Mouse (Mus musculus): Measurements from ENCODE around the gene Slamf8.

Slamf8 gene

GRCm38 (mm10) chr1:172590385-172590784 lies at the start of gene Slamf8:
Gene Slamf8, minus strand, starts transcription at chr1:172590568.
- peak; percentile 3 to 33 for DNase-seq

DNA sequence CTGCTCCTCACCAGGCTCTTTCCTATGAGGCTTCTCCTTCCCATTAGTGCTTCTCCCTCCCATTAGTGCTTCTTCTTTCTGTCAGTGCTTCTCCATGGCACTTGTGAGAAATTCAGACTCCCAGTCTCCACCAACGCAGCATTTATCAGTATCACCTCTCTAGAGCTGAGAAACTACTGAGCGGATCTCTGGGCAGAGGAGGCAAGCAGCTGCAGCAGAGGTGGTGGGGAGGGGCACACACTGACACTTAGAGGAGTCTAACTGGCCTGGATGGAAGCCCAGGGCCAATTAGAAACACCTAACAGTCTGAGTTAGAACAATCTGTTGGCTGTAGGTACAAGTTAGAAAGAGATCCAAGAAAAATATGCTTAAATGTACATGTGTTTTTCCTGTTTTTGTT lies 48.4 kb upstream of the Slamf8 start:
- no peak for DNase-seq

GRCm38 (mm10) chr1:172637801-172638200 lies 47.4 kb upstream of the Slamf8 start:
- DNase-seq, result no peak

DNA sequence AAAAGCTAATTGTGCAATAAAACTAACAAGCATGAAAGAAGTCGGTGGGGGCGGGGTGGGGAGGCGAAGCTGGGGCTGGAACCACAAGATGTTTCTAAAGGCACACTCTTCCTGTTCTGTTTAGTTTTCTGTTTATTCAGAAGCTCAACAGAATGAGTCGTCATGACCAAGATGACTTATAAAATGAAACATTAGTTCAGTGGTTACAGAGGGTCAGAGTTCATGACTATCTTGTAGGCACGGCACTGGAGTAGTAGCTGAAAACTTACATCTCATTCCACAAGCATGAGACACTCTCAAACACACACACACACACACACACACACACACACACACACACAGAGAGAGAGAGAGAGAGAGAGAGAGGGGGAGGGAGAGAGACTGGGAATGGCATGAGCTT lies 45.9 kb upstream of the Slamf8 start:
- DNase-seq, result no peak

GRCm38 (mm10) chr1:172635258-172635657 lies 44.9 kb upstream of the Slamf8 start:
- no peak for DNase-seq

GRCm38 (mm10) chr1:172634136-172634535 lies 43.8 kb upstream of the Slamf8 start:
- no peak for DNase-seq

GRCm38 (mm10) chr1:172632451-172633326 lies 42.3 kb upstream of the Slamf8 start, which contains the start of gene Dusp23:
Gene Dusp23, minus strand, starts transcription at chr1:172632962.
- peak; percentile 98 to 99 for DNase-seq

GRCm38 (mm10) chr1:172631721-172632120 lies 41.4 kb upstream of the Slamf8 start:
- DNase-seq, result no peak

DNA sequence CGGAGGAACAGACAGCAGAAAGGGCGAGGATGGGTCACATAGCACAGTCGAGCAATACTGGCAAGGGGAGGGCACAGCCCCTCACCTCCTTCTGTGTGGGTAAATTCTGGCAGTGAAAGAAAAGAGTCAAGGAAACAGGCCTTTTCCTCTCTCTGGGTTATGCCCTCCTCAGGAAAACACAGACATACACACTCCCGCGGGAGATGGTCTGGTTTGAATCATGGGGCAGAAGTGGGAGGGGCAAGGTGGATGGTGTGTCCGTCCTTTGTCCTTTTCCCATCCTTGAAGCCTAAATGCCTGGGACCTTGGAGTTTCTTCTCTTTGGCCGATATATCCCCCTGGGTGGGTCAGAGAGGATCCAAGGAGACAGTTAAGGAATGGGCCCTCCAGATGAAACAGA lies 39.5 kb upstream of the Slamf8 start:
- no peak for DNase-seq

DNA sequence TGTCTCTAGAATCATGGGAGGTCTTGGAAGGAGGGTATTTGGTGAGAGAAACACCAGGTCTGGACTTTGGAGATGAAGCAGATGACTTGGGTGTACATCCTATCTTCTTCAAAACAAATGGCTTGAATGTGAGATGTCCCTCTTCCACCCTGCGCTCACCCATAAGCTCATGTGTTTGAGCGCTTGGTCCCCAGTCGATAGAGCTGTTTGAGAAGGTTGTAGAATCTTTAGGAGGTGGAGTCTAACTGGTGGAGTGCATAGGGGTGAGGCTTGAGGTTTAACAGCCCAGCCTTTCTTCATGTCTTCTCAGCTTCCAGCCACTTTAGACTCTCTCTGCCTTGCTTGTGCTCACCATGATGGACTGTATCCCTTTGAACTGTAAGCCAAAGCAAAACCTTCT lies 35.9 kb upstream of the Slamf8 start:
- DNase-seq, result no peak

DNA sequence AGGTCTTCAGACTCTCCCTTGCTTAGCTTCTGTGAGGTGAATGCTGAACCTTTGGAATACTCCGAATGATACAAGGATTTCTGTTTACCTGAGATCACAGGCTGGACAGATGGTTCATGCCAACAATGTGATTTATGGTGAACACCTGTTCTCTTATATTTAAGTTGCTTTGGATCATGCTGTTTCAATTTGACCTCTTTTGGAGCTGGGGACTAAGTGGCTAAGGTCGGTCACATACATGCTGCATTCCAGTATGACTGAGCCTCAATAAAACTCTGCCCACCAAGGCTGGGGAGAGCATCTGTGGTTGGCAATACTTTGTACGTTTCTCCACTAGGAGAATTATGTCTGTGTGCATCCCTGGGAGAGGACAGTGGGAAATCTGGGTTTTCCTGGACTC lies 33.7 kb upstream of the Slamf8 start:
- no peak for DNase-seq

- no peak for DNase-seq
Measured at GRCm38 (mm10) chr1:172623599-172623998, 33.2 kb upstream of the Slamf8 start.

GRCm38 (mm10) chr1:172619235-172619634 lies 28.9 kb upstream of the Slamf8 start:
- peak; percentile 56 to 81 for DNase-seq

DNA sequence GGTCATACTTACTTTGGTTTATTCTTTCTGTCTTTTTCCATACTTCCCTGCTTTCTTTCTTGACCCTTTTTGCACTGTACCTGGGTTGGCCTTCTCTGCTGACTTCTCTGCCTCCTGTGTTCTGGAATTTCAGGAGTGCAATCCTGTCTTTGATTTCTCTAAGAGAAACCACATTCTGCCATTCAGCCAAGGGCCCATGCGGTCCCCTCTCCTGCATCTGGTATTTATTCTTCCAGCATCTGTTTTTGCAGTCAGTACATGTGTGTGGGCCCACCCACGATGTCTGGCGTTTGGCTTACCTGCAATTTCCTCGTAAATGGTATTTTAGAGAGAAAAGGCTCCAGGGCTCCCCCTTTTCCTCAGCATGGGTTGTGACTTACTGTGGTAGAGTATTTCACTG lies 27.8 kb upstream of the Slamf8 start:
- DNase-seq, result no peak

DNA sequence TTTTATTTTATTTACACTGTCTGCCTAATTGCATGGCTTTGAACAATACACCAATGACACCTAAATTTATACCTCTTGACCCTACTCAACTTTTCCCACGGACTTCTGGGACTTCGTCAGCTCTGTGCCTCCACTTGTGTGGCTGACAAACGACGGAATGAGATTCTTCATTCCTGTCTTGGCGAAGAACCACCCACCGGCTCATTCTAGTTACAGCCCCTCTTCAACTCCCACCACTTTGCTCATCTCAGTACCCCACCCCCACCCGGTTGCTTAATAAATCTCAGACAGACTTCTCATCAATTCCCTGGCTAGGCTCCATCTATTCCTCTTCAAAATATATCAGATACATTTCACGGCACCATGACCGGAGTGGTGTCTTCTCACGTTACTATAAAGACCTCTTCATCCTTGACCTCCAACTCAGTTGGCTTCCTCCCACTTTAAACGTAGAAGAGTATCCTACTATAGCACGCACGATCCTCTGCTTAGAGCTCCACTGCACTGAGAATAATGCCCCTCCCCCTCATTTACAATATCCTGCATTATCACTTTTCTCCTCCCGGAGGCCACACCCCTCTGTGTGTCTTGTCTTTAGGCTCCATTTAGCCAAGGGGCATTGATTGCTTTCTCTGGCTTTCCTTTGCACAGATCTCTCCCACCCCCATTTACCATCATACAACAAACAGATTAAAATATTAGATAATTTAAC lies 27.2 kb upstream of the Slamf8 start:
- no peak for DNase-seq

DNA sequence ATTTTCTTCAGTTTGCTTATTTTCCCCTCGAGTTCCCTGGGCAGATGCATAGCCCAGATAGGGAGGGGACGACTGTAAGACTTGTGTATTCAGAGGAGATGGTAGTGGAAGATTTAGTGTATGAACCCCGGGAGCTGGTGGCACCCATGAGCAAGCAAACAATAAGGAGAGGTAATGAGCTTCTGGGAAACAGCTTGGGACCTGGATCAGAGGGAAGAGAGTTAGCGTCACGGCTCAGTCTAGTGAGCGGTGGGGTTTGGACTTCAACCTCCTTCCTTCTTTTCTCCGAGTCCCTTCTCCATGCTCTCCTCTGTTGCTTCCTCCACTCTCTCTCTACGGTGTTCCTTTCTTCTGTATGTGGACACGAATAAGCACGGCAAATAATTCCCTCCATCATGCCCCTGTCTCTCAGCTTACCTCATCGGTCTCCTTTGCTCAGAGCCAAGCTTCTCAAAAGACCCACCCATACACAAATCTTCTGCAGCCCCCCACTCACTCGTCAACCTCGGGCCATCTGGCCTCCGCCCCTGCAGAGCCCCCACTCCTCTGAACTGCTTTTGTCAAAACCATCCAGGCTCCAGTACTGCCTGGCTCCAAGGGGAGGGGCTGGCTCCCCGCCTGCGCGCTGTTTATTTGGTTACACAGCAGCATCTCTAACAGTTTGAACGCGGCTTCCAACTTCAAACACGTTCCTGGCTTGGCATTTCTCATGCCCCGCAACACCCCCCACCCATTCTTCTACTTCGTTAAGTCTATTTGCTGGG lies 26.4 kb upstream of the Slamf8 start:
- no peak for DNase-seq

DNA sequence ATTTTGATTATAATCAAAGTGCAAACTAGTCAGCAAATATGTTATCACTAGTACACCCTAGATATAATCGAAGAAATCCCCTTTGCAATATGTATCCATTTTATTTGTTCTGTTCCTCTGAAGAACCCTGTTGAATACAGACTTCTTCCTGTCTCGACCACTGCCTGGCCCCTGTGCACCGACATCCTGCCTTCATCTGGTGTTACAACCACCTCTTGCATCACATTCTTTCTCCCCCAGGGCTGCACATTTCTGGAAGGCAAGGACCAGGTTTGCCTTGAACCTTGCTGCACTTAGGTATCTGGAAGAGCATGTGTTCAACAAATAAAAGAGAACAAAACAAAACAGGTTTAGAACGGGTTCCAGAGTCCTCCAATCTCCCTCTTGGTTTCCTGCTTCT lies 25.0 kb upstream of the Slamf8 start:
- no peak for DNase-seq

- DNase-seq, result no peak
Measured at GRCm38 (mm10) chr1:172614654-172615053, 24.3 kb upstream of the Slamf8 start.

DNA sequence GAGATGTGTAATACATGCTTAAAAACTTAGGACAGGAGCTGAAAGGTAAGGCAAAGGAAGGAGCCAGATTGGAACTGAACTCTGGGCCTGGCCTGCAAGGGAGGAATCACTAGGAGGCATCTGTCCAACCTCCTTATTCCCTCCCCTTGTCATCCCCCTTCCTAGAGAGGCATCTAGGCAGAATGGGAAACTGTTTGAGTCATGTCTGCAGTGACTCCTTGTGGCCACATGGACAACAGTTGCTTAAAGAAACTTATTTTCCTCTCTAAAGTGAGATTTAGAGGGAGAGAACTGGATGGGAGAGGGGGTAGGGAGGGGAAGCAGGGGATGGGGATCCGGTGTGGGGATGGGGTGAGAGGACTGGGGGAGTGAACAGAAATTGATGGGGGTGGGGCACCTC lies 22.4 kb upstream of the Slamf8 start:
- DNase-seq, result no peak

DNA sequence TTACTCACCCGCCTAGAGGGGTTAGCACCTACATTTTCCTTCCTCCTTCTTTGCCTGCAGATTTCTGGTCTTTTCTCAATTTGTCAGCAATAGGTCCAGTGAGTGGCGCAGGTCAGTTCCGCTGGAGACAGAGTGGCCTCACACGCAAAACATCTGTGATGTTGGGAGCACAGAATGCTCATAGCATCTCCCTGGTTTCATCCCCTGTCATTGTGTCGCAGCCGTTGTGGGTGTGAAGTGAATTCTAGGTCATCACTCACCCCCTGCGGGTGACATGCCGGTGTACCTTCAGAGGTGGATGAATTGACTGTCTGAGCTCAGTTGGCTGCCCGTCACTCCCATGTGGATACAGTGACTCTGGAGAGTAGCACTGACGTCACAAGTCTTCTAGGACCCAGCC lies 20.9 kb upstream of the Slamf8 start:
- no peak for DNase-seq

GRCm38 (mm10) chr1:172602326-172602725 lies 12.0 kb upstream of the Slamf8 start, which contains the start of gene Fcrl6:
Gene Fcrl6, minus strand, starts transcription at chr1:172602551.
- no peak for DNase-seq

DNA sequence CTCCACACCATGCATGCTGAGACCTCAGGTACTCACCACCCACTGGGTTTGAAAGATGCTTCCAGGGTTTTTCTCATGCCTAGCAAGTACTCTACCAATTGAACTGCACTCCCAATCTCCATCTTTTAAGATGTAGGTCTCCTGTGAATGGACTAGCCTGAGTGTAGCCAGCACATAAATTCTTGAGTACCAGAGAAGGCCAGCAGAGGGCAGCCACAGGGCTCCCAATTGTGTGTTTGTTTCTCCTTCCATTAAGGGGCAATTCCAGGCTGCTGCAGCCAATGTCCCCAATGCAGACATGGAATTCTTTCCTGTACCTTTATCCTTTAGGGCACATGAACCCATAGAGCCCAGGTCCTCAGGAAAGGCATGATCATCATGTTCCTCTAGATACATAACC lies 4.1 kb upstream of the Slamf8 start:
- DNase-seq, result peak; percentile 16 to 57

DNA sequence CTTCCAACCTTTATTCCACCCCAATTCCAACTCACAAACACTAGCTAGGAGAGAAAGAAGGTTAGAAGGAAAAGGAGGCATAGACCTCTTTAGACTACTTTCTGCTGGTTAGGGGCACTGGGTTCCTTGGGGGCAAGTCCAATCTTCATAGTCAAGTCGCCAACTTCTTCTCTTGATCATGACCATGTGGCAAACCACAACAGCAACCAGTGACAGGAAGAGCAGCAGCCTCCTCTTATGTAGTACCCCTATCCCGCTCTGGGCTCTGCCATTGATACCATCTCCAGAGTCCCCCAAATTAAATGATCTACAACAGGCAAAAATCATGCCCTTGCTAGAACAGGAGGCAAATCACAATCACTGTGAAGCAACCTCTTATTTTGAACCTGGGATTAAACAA lies 3.6 kb upstream of the Slamf8 start:
- no peak for DNase-seq

Measured in kidney, adult 8-10 months (tissue).